Mouse (Mus musculus): ENCODE results near the gene Fgfr2.

DNA sequence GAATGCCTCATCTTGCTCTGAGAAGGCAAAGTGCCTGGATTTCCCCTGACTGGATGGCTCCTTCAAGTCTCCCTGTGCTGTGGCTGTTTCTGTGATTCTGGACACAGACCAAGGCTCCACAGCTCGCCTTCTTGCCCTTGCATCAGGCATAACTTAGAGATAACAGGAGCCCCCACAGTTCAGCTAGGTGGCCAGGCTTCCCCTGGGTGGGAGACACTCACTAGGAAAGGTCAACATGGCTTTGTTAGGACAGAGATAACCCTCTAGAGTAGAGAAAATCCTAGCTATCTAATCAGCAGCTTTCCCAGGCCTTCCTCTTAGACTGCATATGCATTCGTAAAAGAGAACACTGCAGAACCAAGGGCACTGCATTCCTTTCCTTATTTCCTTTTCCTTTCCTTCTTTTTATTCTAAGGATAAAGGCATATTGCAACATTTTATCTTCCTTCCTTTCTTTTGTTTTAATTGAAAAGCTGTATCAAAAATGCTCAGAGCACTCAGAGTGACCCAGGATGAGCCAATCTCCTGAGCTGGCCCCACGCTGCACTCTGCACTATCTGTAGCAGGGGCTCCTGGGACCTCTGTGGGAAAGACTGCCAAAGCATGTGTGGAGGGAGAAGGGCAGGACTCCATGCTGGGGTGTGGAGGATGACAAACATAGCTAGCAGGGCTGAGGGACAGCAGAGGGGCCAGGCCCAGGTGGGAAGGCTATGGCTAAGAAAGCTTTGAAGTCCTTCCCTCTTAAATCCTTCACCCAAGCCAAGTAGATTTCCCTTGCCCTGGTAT lies 2981.9 kb downstream of the Fgfr2 start:
- TF ChIP-seq CTCF (IDR thresholded peaks at IDR 0.05) (no peak), EP300 (IDR thresholded peaks at IDR 0.05) (no peak)
